Mouse (Mus musculus) G1E-ER4 (cell line): Measurements from ENCODE around the gene Morn3. TPM values are rescaled to one million over a fixed set of nuclear protein-coding genes. Genes with fewer than 3 reads are reported as not detected.

ENCODE experiments used
- GATA1 ChIP-seq: IDR thresholded peaks from one replicate; pipeline ENCODE4 v1.8.0; 2012; ENCODE audit warnings: low read length, inconsistent platforms
- polyA plus RNA-seq: library from polyadenylated mRNA; stranded (reverse); fragments of >175 nt; gene quantifications from 2 replicates; pipeline ENCODE4 v1.2.3, GENCODE M21; 2012

The Morn3 gene
- not detected in 2 replicates for polyA plus RNA-seq

- TF ChIP-seq GATA1: no peak
Observed at GRCm38 (mm10) chr5:123046916-123047315, at the start of gene Morn3. Gene Morn3, minus strand, starts transcription at chr5:123047016.

GRCm38 (mm10) chr5:123096299-123096698 is 49.5 kb upstream of the Morn3 start:
- TF ChIP-seq GATA1: no peak

- peak; percentile 71 for TF ChIP-seq GATA1
Observed at GRCm38 (mm10) chr5:123094238-123094991, 47.6 kb upstream of the Morn3 start.

GRCm38 (mm10) chr5:123093077-123093633 is 46.3 kb upstream of the Morn3 start:
- peak; percentile 17 for TF ChIP-seq GATA1

- TF ChIP-seq GATA1: no peak
Observed at GRCm38 (mm10) chr5:123090560-123091306, 43.9 kb upstream of the Morn3 start.

GRCm38 (mm10) chr5:123088784-123089183 is 42.0 kb upstream of the Morn3 start:
- no peak for TF ChIP-seq GATA1

GRCm38 (mm10) chr5:123086501-123086900 is 39.7 kb upstream of the Morn3 start:
- no peak for TF ChIP-seq GATA1

- TF ChIP-seq GATA1: no peak
Observed at GRCm38 (mm10) chr5:123083340-123084050, 36.7 kb upstream of the Morn3 start.

GRCm38 (mm10) chr5:123080510-123080909 is 33.7 kb upstream of the Morn3 start:
- TF ChIP-seq GATA1: no peak

- TF ChIP-seq GATA1: no peak
Observed at GRCm38 (mm10) chr5:123080041-123080440, 33.2 kb upstream of the Morn3 start.

GRCm38 (mm10) chr5:123079568-123079967 is 32.8 kb upstream of the Morn3 start:
- no peak for TF ChIP-seq GATA1

GRCm38 (mm10) chr5:123076419-123077281 is 29.8 kb upstream of the Morn3 start:
- no peak for TF ChIP-seq GATA1

- no peak for TF ChIP-seq GATA1
Observed at GRCm38 (mm10) chr5:123075576-123076418, 29.0 kb upstream of the Morn3 start.

- no peak for TF ChIP-seq GATA1
Observed at GRCm38 (mm10) chr5:123068714-123069113, 21.9 kb upstream of the Morn3 start.
